Mouse (Mus musculus) liver, adult 2 months (tissue): ENCODE measurements at regions not wholly inside any gene's neighbourhood (a gene's known extent, or its start where the extent isn't known, plus 50 kb on each side); places are given as distances from the start of the nearest gene placed in this dataset.

ENCODE experiments used
- DNase-seq: peaks from one replicate; pipeline ENCODE4 v3.0.0-alpha.2; 2011; ENCODE audit warnings: low read depth, low spot score; ENCODE audit errors: extremely low read depth
- H3K27ac ChIP-seq: fragments of 200-500 bp; replicated peaks from 2 replicates; pipeline ENCODE4 v1.5.1; 2012; ENCODE audit warnings: low read depth, mild to moderate bottlenecking, control low read depth, inconsistent platforms, low read length; ENCODE audit not compliant: insufficient read depth
- H3K27me3 ChIP-seq: fragments of 200-500 bp; 2 replicates; pipeline ENCODE4 v1.6.1; 2012; ENCODE audit warnings: mild to moderate bottlenecking, moderate library complexity, low read length, inconsistent platforms; ENCODE audit not compliant: control insufficient read depth, insufficient read depth
- H3K36me3 ChIP-seq: fragments of 200-500 bp; 2 replicates; pipeline ENCODE4 v1.6.1; 2012; ENCODE audit warnings: low read length, inconsistent platforms; ENCODE audit not compliant: control insufficient read depth, insufficient read depth
- H3K4me1 ChIP-seq: fragments of 200-500 bp; 2 replicates; pipeline ENCODE4 v1.6.1; 2011; ENCODE audit warnings: low read length; ENCODE audit not compliant: control insufficient read depth, insufficient read depth
- H3K4me3 ChIP-seq: fragments of 200-500 bp; 2 replicates; pipeline ENCODE4 v1.5.1; 2011; ENCODE audit warnings: low read depth, mild to moderate bottlenecking, control low read depth, low read length, moderate library complexity; ENCODE audit not compliant: insufficient read depth
- H3K79me2 ChIP-seq: fragments of 200-500 bp; 2 replicates; pipeline ENCODE4 v1.6.1; 2012; ENCODE audit warnings: inconsistent platforms, mild to moderate bottlenecking, low read length, moderate library complexity; ENCODE audit not compliant: control insufficient read depth, insufficient read depth
- H3K9ac ChIP-seq: fragments of 200-500 bp; 2 replicates; pipeline ENCODE4 v1.6.1; 2012; ENCODE audit warnings: low read depth, mild to moderate bottlenecking, control low read depth, inconsistent platforms, low read length
- CTCF ChIP-seq: fragments of 200-500 bp; IDR thresholded peaks from 2 replicates; pipeline ENCODE4 v1.5.1; 2011; ENCODE audit warnings: low read depth, low read length, control low read depth
- POLR2A ChIP-seq: fragments of 200-500 bp; IDR thresholded peaks from 2 replicates; pipeline ENCODE4 v1.6.1; 2011; ENCODE audit warnings: low read length, control low read depth; ENCODE audit not compliant: insufficient read depth; ENCODE audit errors: extremely low read depth
- WGBS: fragments of 180-500 bp; shearing (Covaris S2); methylation state at CpG from one replicate; pipeline ENCODE4 v1.1.7; 2018; 5-methylcytosine and 5-hydroxymethylcytosine counted together

DNA sequence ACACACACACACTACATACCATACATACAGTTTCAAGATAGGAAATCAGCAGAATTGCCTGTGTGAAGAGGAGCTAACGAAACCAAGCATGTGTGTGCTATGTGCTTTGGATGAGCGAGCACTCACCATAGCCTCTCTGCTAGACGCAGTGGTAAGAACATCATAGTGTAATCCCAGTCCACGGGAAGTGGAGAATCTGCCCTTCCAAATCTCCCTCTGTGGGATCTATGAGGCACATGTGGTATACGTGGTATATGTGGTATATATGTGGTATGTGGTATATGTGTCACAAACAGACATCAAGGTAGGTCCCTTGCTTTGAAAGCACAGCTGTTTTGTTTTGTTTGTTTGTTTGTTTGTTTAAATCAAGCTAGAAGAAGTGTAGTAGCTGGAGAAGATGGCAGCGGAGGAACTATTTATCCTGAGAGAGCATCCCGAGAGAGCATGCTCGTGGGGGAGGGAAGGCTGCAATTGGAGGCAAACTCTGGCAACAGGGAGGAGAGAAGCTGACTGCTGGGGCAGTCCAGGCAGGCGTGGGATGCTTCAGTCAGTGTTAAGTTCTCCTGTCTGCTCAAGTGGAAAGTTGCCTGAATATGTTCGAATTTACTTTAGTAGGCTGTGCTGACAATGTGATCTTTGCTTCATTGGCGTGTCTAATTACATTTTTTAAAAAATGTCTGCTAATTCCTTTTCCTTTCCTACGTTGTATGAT lies 112.2 kb upstream of the Pde3a start:
- no peaks in the 10 kb centered on the region for H3K27me3 ChIP-seq
- no peak for DNase-seq
- 78% methylated on average over 12 of the region's 12 CpGs for WGBS
- H3K4me3 ChIP-seq: no peak overlapping the region
- no peak overlapping the region for H3K27ac ChIP-seq
- H3K36me3 ChIP-seq: no peaks in the 10 kb centered on the region
- TF ChIP-seq CTCF (no peak), POLR2A (no peak)
- H3K4me1 ChIP-seq: no peaks in the 10 kb centered on the region
- no peak overlapping the region for H3K9ac ChIP-seq
- no peaks in the 10 kb centered on the region for H3K79me2 ChIP-seq

- WGBS: 92% methylated on average over 22 of the region's 22 CpGs
- Histone ChIP-seq H3K4me1 (no peaks in the 10 kb centered on the region), H3K27me3 (no peaks in the 10 kb centered on the region), H3K36me3 (no peaks in the 10 kb centered on the region), H3K9ac (no peak overlapping the region), H3K27ac (no peak overlapping the region), H3K4me3 (no peak overlapping the region), H3K79me2 (no peaks in the 10 kb centered on the region)
- TF ChIP-seq POLR2A (no peak), CTCF (0 out of 2 replicates have a peak, but pooled peaks have one; percentile 4)
- no peak for DNase-seq
Observed at GRCm38 (mm10) chr6:141141016-141141415, 108.1 kb upstream of the Pde3a start.

DNA sequence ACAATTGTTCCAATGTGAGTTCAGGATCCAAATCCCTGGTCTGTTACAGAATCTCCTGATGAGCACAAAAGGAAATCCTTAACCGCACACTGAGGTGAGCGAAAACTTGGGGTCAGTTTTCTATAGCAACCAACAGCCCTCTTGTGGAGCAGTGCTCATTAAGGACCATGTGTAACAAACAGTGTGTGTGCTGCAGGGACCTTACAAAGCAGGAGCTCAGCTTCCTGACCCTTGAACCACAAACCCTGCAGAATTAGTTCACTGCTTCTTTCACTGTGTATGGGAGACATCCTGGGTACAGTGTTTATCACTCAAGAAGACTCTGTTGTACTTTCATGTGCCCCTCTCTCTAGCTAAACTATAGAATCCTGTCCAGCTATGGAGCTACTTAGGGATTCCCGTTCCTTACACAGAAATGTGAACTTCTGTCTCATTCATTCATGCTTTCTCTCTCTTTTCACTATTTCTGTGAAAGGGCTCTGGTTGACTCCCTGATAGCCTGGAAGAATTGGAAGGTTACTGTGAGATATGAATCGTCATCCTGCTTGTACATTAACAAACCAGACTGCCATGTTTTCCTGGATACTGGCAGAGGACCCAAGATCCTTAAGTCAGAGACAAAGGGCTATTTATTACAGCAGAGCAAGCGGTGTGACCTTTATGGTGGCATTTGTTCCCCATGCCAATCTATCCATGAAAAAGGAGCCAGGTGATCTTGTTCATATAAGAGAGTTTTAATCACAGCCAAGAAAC lies 100.5 kb upstream of the Pde3a start:
- Histone ChIP-seq H3K27ac (no peak overlapping the region), H3K9ac (no peak overlapping the region), H3K4me1 (no peaks in the 10 kb centered on the region), H3K27me3 (no peaks in the 10 kb centered on the region), H3K79me2 (no peaks in the 10 kb centered on the region), H3K4me3 (no peak overlapping the region), H3K36me3 (no peaks in the 10 kb centered on the region)
- no peak for DNase-seq
- TF ChIP-seq POLR2A: no peak
- TF ChIP-seq CTCF: no peak
- 79% methylated on average over 5 of the region's 5 CpGs for WGBS

DNA sequence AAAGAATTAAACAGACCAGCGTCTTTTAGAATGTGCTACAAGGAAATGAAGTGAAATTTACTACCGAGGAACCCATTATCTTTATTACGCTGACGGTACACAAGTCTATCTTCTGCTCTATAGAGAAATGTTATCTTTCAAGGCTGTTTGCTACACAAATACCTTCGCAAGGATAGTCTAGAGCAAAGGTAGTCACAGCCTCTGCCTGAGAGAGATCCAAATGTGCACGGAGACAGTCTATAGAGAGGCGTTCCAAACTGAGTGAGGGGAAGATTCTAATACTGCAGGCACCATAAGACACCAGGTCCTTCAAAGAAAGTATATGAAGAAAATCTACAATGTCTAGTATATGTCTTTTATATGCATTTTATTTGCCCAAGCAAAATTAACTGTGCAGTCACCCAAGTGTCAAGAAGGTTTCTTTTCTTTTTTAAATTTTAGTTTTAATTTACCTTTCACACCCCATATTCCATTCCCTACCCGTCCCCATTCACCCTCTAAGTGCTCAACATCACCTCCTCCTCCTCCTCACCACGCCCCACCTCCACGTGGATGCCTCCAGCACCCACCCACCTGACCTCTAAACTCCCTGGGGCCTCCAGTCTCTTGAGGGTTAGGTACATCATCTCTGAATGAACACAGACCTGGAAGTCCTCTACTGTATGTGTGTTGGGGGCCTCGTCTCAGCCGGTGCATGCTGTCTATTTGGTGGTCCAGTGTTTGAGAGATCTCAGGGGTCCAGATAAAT lies 99.7 kb upstream of the Pde3a start:
- Histone ChIP-seq H3K9ac (no peak overlapping the region), H3K79me2 (no peaks in the 10 kb centered on the region), H3K27ac (no peak overlapping the region), H3K4me1 (no peaks in the 10 kb centered on the region), H3K27me3 (no peaks in the 10 kb centered on the region), H3K36me3 (no peaks in the 10 kb centered on the region), H3K4me3 (no peak overlapping the region)
- TF ChIP-seq POLR2A (no peak), CTCF (no peak)
- WGBS: 55% methylated on average over 12 of the region's 12 CpGs
- no peak for DNase-seq

- DNase-seq: no peak
- Histone ChIP-seq H3K27me3 (no peaks in the 10 kb centered on the region), H3K4me3 (no peak overlapping the region), H3K36me3 (no peaks in the 10 kb centered on the region), H3K27ac (no peak overlapping the region), H3K79me2 (no peaks in the 10 kb centered on the region), H3K9ac (no peak overlapping the region), H3K4me1 (no peaks in the 10 kb centered on the region)
- TF ChIP-seq CTCF: no peak
- TF ChIP-seq POLR2A: no peak
- 69% methylated on average over 5 of the region's 5 CpGs for WGBS
Observed at GRCm38 (mm10) chr6:141159326-141159725, 89.7 kb upstream of the Pde3a start.
